Comparison of ENCODE assay signal across 8 mouse cellular contexts in the genomic region with DNA sequence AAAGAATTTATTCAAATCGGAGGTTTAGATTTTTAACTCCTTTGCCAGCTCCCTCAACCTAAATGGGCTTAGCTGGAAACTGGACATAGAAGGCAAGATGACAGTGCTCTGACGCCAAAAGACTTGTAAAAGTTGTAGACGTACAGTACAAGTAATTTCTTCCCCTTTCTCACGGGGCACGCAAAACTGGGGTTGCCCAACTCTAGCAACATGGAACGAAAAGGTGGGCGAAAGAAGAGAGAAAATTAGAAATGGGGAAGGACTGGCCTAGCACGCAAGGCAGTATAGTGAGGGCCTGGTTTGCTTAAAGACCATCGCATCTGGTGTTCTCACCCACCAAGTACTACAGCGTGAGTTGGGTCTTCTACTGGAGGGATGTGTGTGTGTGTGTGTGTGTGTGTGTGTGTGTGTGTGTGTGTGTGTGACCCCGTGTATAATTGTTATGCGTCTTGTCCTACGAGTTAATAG. TPM values are rescaled to one million over a fixed set of nuclear protein-coding genes. Genes with fewer than 3 reads are reported as not detected.
DNase-seq lines count a peak whose midpoint lies in the region; ATAC-seq lines count a peak whose summit lies in the region.

No protein-coding gene starts in this region.

- peak overlapping the region; percentile 83 for H3K27ac ChIP-seq in heart, embryonic 11.5 days (ENCODE audit: low read depth, low read length)
- peak overlapping the region; percentile 85 for H3K27ac ChIP-seq in embryonic facial prominence, embryonic 10.5 days (replicated peaks)
- H3K27ac ChIP-seq in intestine, embryonic 16.5 days (ENCODE audit: low read length) = peak overlapping the region; percentile 20; the same call in 1 of the 2 replicates
- H3K27ac ChIP-seq in midbrain, embryonic 15.5 days = peak overlapping the region; percentile 57; the same call in 1 of the 2 replicates

- peak overlapping the region; percentile 88 for H3K4me2 ChIP-seq in heart, embryonic 11.5 days
- peak overlapping the region; percentile 78 for H3K4me2 ChIP-seq in intestine, embryonic 16.5 days (ENCODE audit: low read depth, low read length)
- H3K4me2 ChIP-seq in midbrain, embryonic 15.5 days = peak overlapping the region; percentile 93

- no peaks in the 10 kb centered on the region for H3K36me3 ChIP-seq in heart, embryonic 11.5 days (ENCODE audit: control insufficient read depth, insufficient read depth, low read length)
- 0 out of 2 replicates have a peak, but pooled peaks cover 2% of the 10 kb centered on the region for H3K36me3 ChIP-seq in embryonic facial prominence, embryonic 10.5 days (replicated peaks)
- H3K36me3 ChIP-seq in intestine, embryonic 16.5 days (ENCODE audit: control insufficient read depth, insufficient read depth, low read length) = no peaks in the 10 kb centered on the region
- H3K36me3 ChIP-seq in midbrain, embryonic 15.5 days (replicated peaks) = no peaks in the 10 kb centered on the region

- peak overlapping the region; percentile 61 for H3K4me3 ChIP-seq in heart, embryonic 11.5 days (ENCODE audit: low read depth, low read length)
- H3K4me3 ChIP-seq in embryonic facial prominence, embryonic 10.5 days = peak overlapping the region; percentile 73
- peak overlapping the region; percentile 77 for H3K4me3 ChIP-seq in intestine, embryonic 16.5 days (ENCODE audit: low read length)
- peak overlapping the region; percentile 48 for H3K4me3 ChIP-seq in midbrain, embryonic 15.5 days

- DNase-seq in heart, postnatal 36 days = no peak
- no peak for DNase-seq in embryonic facial prominence, embryonic 10.5 days (ENCODE audit: low spot score)
- DNase-seq in layer of hippocampus, postnatal 36 days = no peak
- no peak for DNase-seq in thymus, postnatal 10 days (ENCODE audit: low spot score in 2 of 2)
- no peak for DNase-seq in urinary bladder, postnatal 4 days (ENCODE audit: low spot score in 2 of 2)

- no peak for ATAC-seq in heart, embryonic 11.5 days (replicated peaks; ENCODE audit: insufficient number of reproducible peaks, low FRiP score, low TSS enrichment)
- no peak for ATAC-seq in intestine, embryonic 16.5 days
- ATAC-seq in midbrain, embryonic 15.5 days (replicated peaks) = no peak

- no peaks in the 10 kb centered on the region for H3K9me3 ChIP-seq in heart, embryonic 11.5 days (replicated peaks; ENCODE audit: control insufficient read depth, low read length)
- H3K9me3 ChIP-seq in embryonic facial prominence, embryonic 10.5 days = no peaks in the 10 kb centered on the region
- no peaks in the 10 kb centered on the region for H3K9me3 ChIP-seq in intestine, embryonic 16.5 days (ENCODE audit: control insufficient read depth, low read length)
- no peaks in the 10 kb centered on the region for H3K9me3 ChIP-seq in midbrain, embryonic 15.5 days

- peaks cover 50% of the 10 kb centered on the region for H3K4me1 ChIP-seq in heart, embryonic 11.5 days (ENCODE audit: control insufficient read depth, insufficient read depth, low read length)
- H3K4me1 ChIP-seq in embryonic facial prominence, embryonic 10.5 days = peaks cover 65% of the 10 kb centered on the region
- H3K4me1 ChIP-seq in intestine, embryonic 16.5 days (ENCODE audit: control insufficient read depth, insufficient read depth, low read length) = peaks cover 31% of the 10 kb centered on the region
- peaks cover 35% of the 10 kb centered on the region for H3K4me1 ChIP-seq in midbrain, embryonic 15.5 days

- 41% methylated on average over 13 of the region's 13 CpGs for WGBS in heart, embryonic 11.5 days (ENCODE audit: insufficient replicate concordance)
- WGBS in embryonic facial prominence, embryonic 10.5 days = 44% methylated on average over 13 of the region's 13 CpGs
- 42% methylated on average over 13 of the region's 13 CpGs for WGBS in intestine, embryonic 16.5 days
- WGBS in midbrain, embryonic 15.5 days = 47% methylated on average over 13 of the region's 13 CpGs

- intact Hi-C loops in heart, postnatal 36 days (cut with DNase I) = loop anchor here (5.0 kb wide), 1 partner anchor 189 kb away; a partner anchor contains a TSS

- H3K9ac ChIP-seq in heart, embryonic 11.5 days (ENCODE audit: low read depth, low read length) = peak overlapping the region; percentile 81
- H3K9ac ChIP-seq in intestine, embryonic 16.5 days (ENCODE audit: low read depth, low read length) = peak overlapping the region; percentile 92
- H3K9ac ChIP-seq in midbrain, embryonic 15.5 days = peak overlapping the region; percentile 59; the same call in 1 of the 2 replicates

- no peaks in the 10 kb centered on the region for H3K27me3 ChIP-seq in heart, embryonic 11.5 days (ENCODE audit: control insufficient read depth, insufficient read depth, low read length)
- H3K27me3 ChIP-seq in embryonic facial prominence, embryonic 10.5 days (replicated peaks; ENCODE audit: low read depth, poor library complexity, severe bottlenecking) = peaks cover 39% of the 10 kb centered on the region
- no peaks in the 10 kb centered on the region for H3K27me3 ChIP-seq in intestine, embryonic 16.5 days (replicated peaks; ENCODE audit: control insufficient read depth, insufficient read depth, low read length)
- peaks cover 32% of the 10 kb centered on the region for H3K27me3 ChIP-seq in midbrain, embryonic 15.5 days (replicated peaks)

RNA-seq across cellular contexts. Expression of a gene that starts 0.7 kb away (rescaled TPM):
- polyA plus RNA-seq in heart, embryonic 11.5 days (2014; fragmentation: Nextera tagmentation; extraction: Ambion mirVana) = 33.0 and 54.5 TPM in 2 replicates
- total RNA-seq in heart, postnatal 36 days (2021) = 100 to 1,000 TPM; 110 to 122 TPM
- 19.3 and 22.3 TPM in 2 replicates for polyA plus RNA-seq in embryonic facial prominence, embryonic 10.5 days (2016; fragmentation: Nextera tagmentation; extraction: Ambion mirVana)
- 45.5 and 51.2 TPM in 2 replicates for polyA plus RNA-seq in intestine, embryonic 16.5 days (2015; fragmentation: Nextera tagmentation; extraction: Ambion mirVana)
- polyA plus RNA-seq in midbrain, embryonic 15.5 days (2015; fragmentation: Nextera tagmentation; extraction: Ambion mirVana) = 9.4 and 9.8 TPM in 2 replicates
- total RNA-seq in layer of hippocampus, postnatal 36 days (2021) = 10 to 100 TPM; 13.4 to 17.1 TPM

RNA-seq across cellular contexts. Expression of a gene that starts 20.2 kb away (rescaled TPM):
- 19.7 and 21.0 TPM in 2 replicates for polyA plus RNA-seq in heart, embryonic 11.5 days (2014; fragmentation: Nextera tagmentation; extraction: Ambion mirVana)
- total RNA-seq in heart, postnatal 36 days (2021) = 10 to 100 TPM; 32.7 to 33.5 TPM
- polyA plus RNA-seq in embryonic facial prominence, embryonic 10.5 days (2016; fragmentation: Nextera tagmentation; extraction: Ambion mirVana) = 16.5 and 19.0 TPM in 2 replicates
- 20.8 and 21.9 TPM in 2 replicates for polyA plus RNA-seq in intestine, embryonic 16.5 days (2015; fragmentation: Nextera tagmentation; extraction: Ambion mirVana)
- 45.1 and 47.0 TPM in 2 replicates for polyA plus RNA-seq in midbrain, embryonic 15.5 days (2015; fragmentation: Nextera tagmentation; extraction: Ambion mirVana)
- total RNA-seq in layer of hippocampus, postnatal 36 days (2021) = 10 to 100 TPM; 46.3 to 47.0 TPM

RNA-seq across cellular contexts. Expression of a gene that starts 28.1 kb away (rescaled TPM):
- 90.3 and 97.4 TPM in 2 replicates for polyA plus RNA-seq in heart, embryonic 11.5 days (2014; fragmentation: Nextera tagmentation; extraction: Ambion mirVana)
- total RNA-seq in heart, postnatal 36 days (2021) = 10 to 100 TPM; 78.4 to 84.2 TPM
- polyA plus RNA-seq in embryonic facial prominence, embryonic 10.5 days (2016; fragmentation: Nextera tagmentation; extraction: Ambion mirVana) = 112 and 114 TPM in 2 replicates
- 91.0 and 94.1 TPM in 2 replicates for polyA plus RNA-seq in intestine, embryonic 16.5 days (2015; fragmentation: Nextera tagmentation; extraction: Ambion mirVana)
- polyA plus RNA-seq in midbrain, embryonic 15.5 days (2015; fragmentation: Nextera tagmentation; extraction: Ambion mirVana) = 117 and 118 TPM in 2 replicates
- 100 to 1,000 TPM; 129 to 137 TPM for total RNA-seq in layer of hippocampus, postnatal 36 days (2021)

Comparison
In these comparisons a context has a peak if more than half of its experiments do, and no peak if none do; other contexts are left out.
1. H3K27ac ChIP-seq: peak in every context shown above with its lines; median percentile 85 in embryonic facial prominence, embryonic 10.5 days; 83 in heart, embryonic 11.5 days; 57 in midbrain, embryonic 15.5 days; 20 in intestine, embryonic 16.5 days.